Mouse (Mus musculus) T-helper 17 cell (primary cell): ENCODE measurements around the gene Hdgf.

ENCODE experiments used
- in situ Hi-C, 2 experiments: fragments of 300-600 bp; cut with MboI, MseI; formaldehyde crosslinking; loops; 1 replicate in 1 of 2; 2 replicates in 1 of 2; pipeline ENCODE4 v1.15.1; 2025; ENCODE audit warnings: high pct_unique_total_duplicates in 2 of 2

Gene Hdgf

DNA sequence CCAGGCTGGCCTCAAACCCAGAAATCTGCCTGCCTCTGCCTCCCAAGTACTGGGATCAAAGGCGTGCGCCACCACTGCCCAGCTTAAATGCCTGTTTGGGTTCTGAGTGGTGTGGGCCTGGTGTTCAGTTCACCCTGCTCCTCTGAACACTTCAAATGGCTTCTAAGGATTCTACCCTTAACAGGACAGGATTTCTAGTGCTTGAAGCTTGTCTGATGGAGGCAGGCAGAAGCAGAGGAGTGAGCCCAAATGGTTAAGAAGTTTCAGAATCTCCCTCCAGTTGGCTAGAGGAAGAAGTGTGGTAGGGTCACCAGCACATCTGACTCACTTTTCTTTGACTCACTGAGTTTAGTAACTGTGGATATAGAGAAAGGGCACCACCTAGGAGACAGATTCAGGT is 3.3 kb downstream of the Hdgf start:
- in situ Hi-C loops, result no loop called here

DNA sequence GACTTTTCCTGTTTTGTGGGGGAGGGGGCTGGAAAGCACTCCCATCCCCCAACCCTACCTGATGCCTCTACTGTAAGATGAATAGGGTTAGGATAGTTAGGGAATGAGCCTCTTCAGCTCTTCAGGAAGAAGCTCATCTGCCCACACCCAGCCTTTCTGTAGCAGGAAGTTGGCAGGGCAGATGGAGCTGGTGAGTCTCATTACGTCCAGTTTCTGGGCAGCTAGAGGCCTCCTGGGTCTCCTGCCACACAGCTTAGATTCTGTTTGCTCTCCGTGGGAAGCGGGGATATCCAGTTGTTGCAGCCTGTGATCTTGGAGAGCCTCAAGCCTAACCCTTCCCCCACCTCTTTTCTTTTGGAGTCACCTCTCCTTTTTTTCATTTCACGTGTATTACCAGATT is 3.8 kb downstream of the Hdgf start:
- in situ Hi-C loops, result no loop called here

DNA sequence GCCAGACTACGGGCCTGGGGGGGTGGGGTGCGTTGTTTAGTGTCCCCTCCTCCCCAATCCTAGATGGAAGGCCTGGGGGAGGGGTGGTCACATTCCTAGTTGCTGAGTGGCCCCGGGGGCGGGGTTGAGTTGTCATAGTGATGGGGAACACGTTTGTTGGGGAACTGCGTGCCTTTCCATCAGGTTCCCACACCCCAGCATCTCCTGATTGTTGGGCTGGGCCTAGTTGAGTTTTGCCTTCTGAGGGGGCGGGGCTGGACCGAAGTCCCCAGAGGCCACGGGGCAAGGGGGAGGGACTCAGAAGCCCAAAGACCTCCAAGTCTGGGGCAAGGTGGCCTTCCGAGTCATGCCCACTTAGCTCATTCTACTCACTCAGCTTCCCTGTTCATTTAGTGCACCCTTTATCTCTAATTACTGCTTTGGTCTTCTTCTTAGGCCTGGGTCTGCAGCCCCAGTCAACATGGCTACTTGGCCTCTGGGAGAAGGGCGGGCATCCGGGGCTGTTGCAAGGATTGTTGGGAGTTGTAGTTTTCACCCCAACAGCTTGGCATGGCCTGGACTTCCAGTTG is 4.5 kb downstream of the Hdgf start:
- in situ Hi-C loops, result no loop called here

DNA sequence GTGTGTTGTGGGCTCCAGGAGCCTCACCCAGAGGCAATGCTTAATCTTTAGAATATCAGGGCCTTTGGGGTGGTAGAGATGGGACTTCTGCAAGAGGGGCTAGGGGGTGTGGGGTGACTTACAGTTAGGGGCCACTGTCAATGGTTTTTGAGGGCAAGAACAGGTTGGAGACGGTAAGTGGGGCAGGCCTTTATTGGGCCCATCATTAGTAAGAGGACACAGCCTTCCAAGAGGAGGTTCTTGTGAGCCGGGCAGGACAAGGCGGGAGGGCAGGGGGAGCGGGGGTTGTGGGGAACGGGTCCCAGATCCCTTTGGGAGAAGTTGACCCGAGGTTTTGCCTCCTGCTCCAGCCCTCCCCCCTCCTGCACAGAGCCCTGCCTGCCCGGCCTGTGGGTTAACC is 7.4 kb downstream of the Hdgf start:
- in situ Hi-C loops, result no loop called here

DNA sequence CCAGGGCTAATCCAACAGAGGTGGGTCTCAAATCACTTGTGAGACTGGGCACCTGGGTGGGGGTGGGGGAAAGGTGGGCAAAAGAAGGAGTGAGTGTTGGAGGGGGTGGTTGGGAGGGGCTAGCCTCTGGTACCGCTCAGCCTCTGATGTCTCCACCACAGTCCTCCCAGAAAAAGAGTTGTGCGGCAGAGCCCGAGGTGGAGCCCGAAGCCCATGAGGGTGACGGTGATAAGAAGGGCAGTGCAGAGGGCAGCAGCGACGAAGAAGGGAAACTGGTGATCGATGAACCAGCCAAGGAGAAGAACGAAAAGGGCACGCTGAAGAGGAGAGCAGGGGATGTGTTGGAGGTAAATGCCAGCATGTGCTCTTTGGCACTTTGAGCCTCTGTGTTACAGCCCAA is 7.8 kb downstream of the Hdgf start:
- in situ Hi-C loops, result no loop called here

DNA sequence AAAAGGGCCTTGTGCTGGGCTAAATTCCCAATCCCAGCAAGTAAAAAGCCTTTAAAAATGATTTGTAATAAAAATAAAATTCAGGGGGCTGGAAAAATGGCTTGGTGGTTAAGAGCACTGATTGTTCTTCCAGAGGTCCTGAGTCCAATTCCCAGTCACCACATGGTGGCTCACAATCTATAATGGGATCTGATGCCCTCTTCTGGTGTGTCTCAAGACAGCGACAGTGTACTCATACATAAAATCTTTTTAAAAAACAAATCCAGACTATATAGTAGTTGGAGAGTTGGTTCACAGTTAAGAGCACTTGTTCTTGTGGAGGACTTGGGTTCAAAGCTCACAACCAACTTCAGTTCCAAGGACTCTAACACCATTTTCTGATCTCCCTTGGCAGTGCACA is 10.9 kb downstream of the Hdgf start:
- in situ Hi-C loops, result no loop called here

DNA sequence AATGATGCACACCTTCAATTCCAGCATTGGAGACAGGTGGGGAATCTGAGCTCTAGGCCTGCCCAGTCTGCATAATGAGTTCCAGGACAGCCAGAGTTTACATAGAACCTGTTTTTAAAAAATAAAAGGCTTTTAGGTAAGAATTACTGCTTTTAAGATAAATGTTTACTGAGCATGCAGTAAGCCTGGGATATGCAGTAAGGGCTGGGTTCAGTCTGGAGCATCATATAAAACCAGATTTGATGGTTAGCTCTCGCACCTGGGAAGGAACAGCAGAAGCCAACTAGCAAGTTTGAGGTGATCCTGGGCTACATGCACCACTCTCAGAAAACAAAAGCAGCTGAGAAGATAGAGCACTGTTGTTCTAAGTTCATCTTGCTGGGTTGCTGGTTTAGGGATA is 12.4 kb downstream of the Hdgf start:
- in situ Hi-C loops, result no loop called here

DNA sequence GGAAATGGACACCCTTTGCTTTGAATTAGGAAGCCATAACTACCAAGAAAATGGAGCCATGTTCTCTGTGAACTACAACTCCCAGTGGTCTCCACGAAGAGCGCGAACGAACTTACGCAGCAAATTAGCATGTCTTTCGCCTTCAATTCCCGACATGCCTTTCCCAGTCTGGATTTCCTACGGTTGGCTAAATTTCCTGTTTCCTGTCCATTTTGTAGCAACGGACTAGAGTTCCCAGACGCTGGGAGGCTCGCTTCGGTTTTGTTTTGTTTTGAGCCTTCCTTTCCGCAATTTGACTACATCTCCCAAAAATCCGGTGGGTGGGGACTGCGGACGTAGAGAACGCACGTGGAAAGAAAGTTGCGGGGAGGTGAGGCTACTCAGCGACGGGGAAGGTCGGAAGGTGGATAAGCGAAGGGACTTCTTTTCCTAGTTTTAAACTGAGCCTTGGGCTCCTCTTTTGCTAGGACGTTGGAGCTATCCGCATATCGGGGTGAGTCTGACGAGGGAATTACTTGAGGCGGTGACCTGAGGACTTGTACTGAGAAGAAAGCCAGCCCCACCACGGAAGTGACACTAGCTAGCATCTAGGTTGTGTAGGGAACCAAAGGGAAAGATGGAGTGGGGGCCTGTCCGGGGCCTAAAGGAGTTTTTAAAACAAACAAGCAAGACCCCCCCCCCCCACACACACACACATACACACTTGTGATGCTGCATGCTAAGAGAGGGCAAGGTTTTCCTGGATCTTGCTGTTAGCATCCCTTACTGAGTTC is 13.4 kb downstream of the Hdgf start, which contains the start of gene Mrpl24:
Mrpl24 (plus strand) TSS at position 171 of the 773 bp plus-strand sequence.
- in situ Hi-C loops, result no loop called here

DNA sequence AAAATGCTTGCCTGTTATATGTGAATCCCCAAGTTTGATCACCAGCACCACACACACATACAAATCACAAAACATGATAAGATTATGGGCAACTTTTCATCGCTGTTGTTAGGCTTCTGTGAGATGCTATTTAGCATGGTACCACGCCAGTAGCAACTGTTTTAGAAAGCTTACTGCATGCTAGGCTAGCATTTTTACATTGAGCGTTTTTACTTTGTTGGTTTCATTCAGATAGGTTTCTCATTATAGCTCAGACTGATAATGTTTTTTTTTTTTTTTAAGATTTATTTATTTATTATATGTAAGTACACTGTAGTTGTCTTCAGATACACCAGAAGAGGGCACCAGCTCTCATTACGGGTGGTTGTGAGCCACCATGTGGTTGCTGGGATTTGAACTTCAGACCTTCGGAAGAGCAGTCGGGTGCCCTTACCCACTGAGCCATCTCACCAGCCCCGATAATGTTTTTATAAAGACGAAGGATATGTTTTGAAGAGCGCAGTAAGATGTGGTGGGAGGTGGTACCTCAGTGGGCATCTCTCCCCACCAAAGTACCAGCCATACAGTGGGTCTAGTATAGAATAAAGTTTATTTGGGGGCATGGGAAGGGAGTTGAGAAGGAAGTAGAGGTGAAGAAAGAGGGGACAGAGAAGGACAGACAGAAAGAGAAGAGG is 14.3 kb downstream of the Hdgf start:
- in situ Hi-C loops, result no loop called here

DNA sequence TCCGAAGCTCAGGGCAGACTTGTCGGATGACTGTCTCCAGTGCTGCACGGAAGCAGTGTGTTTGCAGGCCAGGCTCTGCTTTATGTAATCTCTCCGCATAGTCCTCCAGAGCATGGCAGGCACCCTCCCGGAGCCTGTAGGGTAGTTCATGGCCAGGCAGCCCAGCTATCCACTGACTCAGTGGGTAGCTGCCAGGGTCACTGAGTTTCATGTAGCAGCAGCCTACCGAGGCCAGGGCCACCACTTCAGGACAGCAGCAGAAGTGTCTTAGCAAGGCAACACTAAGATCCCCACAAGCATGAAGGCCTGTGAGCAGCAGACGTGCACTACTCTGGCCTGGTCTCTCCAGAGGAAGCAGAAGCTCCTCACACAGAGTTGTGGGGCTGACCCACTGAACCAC is 18.9 kb downstream of the Hdgf start:
- in situ Hi-C loops, result loop anchor here in 1 of 2 experiments (5.0 kb wide), 1 partner anchor 33 kb away; no protein-coding TSS in a partner anchor

DNA sequence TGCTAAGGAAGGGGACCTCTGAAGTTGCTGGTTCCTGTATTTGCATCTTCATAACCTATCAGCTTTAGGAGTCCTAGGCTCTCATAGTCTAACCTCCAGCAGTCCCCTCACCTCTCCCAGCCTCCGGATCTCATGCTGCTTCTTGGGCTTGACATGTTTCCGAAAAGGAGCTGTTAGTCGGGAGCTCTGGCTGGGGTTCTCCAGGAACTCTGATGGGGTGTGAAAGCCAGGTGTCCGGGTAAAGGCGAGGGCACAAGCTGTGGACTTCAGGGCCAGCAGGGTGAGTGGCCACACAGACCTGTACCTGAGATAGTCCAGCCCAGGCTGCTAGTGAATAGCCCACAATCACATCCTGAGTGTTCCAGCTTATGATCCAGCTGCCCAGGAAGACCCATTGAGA is 21.3 kb downstream of the Hdgf start:
- in situ Hi-C loops, result loop anchor here in 1 of 2 experiments (5.0 kb wide), 1 partner anchor 35 kb away; no protein-coding TSS in a partner anchor

DNA sequence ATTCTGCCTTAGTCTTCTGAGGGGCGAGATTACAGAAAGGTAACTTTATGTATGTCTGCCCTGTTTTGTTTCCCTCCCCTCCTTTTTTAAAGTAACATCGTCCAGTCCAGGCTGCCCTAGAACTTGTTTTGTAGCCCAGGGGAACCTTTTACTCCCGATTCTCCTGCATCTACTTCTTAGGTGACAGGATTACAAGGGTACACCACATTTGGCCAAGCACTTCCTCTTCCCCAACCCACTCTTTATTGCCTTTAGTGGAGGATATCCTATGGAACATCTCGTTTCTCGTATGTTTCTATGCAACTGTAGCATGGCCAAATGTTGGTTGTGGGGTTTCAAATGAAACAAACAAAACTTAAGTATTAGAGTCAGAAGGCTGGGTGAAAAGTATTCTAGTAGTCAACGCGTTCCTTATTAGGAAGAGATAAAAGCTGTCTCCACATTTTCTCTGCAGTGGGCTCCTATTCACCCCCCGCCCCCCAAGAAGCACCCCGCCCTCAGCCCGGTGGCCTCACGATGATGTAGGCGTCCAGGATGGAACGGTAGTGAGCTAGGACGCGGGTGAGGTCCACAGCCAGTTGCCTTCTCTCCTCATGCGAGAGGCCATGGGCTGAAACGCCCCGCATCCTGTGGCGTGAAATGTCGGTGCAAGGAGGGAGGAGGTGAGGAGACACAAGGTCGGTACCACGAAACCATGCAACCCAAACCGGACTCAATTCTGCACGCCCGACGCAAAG is 23.4 kb downstream of the Hdgf start:
- in situ Hi-C loops, result loop anchor here in 1 of 2 experiments (5.0 kb wide), 1 partner anchor 37 kb away; no protein-coding TSS in a partner anchor

DNA sequence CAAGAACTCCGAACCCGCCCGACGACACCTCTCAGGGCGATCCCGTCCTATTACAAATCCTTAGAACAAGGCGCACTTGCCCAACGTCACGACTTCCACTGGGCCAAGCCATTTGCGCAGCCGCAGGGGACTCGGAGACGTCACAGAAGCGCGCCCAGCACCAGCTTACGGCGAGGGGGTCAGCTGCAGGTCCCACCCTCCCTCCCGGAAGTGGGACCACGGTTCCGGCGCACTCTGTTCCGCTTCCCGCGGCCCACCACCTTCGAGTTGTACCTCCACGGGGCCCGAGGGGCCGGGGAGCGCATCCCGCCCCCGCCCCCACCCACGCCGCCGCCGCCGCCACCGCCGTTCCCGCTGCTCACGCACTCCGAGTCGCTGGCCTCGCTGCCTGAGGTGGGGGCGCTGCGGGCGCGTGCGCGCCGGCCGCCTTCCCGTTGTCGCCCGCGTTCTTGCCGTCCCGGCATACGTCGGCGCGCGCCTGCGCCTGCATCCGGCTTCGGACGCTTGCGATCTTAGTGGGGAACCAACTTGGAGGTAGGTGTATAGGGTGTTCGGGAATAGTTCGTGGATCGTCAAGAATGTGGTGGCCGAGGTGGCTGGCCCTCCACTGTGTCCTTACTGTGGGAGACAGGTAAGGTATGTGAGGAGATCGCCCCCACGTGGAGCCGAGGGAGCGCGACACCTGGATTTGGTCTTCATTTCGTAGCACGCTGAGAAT is 24.1 kb downstream of the Hdgf start, which contains the start of the genes Isg20l2 and Rrnad1:
Isg20l2 (plus strand) TSS at position 237 of the 718 bp plus-strand sequence.
Rrnad1 (minus strand) TSS at position 640 of the 718 bp plus-strand sequence.
- in situ Hi-C loops, result no loop called here

DNA sequence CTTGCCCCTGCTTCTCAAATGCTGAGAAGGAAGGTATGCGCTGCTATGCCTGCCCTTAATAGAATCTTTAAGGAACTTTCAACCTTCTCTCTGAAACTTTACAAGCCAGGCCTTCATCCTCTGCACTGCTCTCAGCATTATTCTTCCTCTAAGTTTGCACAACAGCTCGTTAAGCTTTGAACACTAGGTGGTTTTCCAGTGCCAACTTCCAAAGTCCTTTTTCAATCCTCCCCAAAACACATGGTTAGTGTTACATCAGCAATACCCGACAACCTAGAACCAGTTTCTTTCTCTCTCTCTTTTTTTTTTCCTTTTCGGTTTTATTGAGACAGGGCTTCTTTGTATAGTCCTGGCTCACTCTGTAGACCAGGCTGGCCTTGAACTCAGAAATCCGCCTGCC is 27.9 kb downstream of the Hdgf start:
- in situ Hi-C loops, result no loop called here

DNA sequence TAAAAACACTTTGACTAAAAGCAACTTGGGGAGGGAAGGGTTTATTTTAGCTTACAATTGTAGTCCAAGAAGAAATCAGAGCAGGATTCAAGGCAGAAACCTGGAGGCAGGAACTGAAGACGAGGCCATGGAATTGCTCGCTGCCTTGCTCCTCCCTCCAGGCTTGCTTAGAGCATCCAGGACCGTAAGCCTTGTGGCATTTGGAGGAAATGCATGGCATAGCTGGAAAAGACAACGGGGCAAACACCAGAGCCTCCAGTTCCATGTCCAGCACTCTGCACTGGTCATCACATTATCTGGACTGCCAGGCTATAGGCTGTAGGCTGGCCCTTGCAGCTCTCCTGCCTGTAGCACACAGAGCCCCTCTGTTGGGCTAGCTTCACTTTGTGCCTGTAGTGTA is 28.4 kb downstream of the Hdgf start:
- in situ Hi-C loops, result no loop called here

DNA sequence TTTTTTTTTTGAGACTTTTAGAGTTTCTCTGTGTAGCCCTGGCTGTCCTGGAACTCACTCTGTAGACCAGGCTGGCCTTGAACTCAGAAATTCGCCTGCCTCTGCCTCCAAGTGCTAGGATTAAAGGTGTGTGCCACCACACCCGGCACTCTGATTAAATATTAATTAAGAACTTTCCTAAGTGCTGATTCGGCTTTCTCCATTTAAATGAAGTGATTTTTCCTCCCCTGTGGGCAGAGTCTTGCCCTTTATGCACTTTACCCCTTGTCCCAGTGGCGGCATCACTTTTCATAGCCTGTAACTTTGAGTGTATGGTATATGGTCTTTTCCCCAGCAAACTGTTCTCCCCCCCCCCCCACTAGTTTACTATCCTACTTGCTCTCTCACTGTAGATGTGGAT is 29.1 kb downstream of the Hdgf start:
- in situ Hi-C loops, result no loop called here

DNA sequence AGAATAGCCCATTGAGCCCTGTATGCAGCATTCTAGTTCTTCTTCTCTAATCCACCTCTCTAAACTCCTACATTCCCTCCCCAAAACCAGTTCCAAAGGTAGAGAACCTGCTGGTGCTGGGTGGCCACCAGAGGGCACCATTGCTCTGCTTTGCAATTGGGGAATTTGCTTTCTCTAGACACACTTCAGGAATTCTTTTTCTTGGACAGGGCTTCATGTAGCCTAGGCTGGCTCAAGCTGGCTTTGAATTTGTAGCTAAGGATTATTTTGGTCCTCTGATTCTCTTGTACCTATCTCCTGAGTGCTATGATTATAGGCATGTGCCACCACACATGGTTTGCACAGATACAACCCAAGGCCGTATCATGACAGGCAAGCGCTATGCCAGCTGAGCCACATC is 29.7 kb downstream of the Hdgf start:
- in situ Hi-C loops, result no loop called here

DNA sequence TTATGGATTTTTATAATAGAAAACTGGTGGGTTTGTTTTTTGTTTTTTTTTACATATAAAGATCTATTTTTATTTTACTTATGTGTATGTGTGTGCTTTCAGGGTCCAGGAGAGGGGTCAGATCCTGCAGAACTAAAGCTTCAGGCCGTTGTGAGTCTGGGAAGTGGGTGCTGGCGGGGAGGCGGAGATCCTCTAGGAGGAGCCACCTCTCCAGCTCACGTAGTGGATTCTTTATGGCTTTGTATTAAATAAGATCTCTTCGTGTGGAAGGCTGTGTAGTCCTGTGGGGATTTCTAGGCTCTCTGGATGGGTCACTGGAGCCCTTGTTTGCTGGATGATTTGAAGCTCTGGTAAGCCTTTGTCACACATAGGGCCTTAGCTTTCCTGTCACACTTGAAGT is 34.5 kb downstream of the Hdgf start:
- in situ Hi-C loops, result no loop called here

DNA sequence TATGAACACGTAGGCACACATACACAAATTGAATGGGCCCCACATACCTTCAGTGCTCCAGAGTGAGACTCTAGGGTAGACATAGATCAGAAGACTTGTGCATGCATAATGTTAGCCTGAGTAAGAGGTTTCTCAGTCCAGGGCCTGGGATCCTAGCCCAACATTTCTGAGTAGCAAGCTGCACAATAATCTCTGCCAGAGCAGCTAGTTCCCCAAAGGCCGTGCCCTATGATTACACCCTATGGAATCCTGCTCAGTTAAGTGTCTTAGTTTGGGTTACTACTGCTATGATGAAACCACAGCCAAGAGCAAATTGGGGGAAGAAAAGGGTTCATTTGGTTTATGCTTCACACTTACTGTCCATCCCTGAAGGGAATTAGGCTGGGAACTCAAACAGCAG is 36.4 kb downstream of the Hdgf start:
- in situ Hi-C loops, result no loop called here

DNA sequence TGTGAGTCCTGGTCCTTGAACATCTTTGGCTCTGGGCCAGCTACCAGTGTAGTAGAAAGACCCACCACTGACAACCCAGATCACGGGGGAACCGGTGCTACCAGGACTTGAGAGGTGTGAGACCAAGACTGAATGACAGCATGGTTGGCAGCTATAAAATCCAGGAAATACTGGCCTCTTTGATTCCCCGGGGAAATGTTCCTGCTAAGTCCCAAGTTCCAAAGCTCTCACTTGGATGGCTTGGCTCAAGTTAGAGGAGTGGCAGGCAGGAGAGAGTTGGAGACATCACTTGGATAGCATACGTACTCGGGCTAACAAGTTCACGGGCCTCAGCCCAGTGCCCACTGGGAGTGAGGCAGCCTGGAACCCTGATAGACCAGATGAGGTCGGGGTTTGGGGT is 37.5 kb downstream of the Hdgf start:
- in situ Hi-C loops, result no loop called here
